Mouse (Mus musculus): ENCODE data around the gene Stk24. TPM values are rescaled to one million over a fixed set of nuclear protein-coding genes. Genes with fewer than 3 reads are reported as not detected.
A peak's percentile ranks its signal among the peaks of the same experiment; 100 is the strongest.

Gene Stk24
- polyA plus RNA-seq, 1 experiment from 2014 or later, result 18.5 TPM

DNA sequence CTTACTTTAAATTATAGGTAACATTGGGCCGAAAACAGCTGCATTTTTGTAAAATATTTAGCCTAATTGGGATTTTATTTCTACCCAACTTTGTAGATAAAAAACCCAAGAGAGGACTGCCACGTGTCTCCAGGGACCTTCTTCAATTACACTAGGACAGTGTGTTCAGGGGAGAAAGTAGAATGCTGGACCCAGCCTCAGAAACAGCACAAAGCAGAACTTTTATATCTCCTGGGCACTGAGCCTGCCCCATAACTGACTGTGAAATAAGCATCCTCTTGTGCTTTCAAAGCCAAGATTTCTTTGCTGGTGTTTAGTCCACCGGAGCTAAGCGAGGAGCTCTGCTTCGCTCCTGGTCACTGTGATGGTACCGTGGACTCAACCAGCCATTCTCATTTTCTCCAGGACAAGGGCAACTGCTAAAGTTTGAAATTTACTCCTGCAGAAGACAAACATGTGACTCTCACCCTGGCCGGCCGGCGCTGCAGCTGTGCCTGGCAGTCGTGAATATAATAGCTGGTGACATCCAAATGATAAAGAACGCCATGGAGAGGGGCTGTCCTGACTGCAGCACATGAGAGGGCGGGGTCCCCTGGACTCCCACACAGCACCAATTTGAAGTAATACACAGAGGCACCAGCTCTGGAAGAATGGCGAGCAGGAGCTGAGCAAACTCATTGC, 63.0 kb downstream of the Stk24 start:
- no peaks in the 10 kb centered on the region for H3K36me3 ChIP-seq (replicated peaks)
- H3K4me3 ChIP-seq, result no peak overlapping the region
- ATAC-seq (replicated peaks), result 0 out of 2 replicates have a peak, but pooled peaks have one; percentile 5
- WGBS, result 67% methylated on average over 13 of the region's 13 CpGs
- no peak overlapping the region for H3K9ac ChIP-seq
- H3K4me1 ChIP-seq, result peaks cover 10% of the 10 kb centered on the region
- no peaks in the 10 kb centered on the region for H3K9me3 ChIP-seq
- H3K27ac ChIP-seq, result no peak overlapping the region
- no peak overlapping the region for H3K4me2 ChIP-seq
- H3K27me3 ChIP-seq (replicated peaks), result no peaks in the 10 kb centered on the region

DNA sequence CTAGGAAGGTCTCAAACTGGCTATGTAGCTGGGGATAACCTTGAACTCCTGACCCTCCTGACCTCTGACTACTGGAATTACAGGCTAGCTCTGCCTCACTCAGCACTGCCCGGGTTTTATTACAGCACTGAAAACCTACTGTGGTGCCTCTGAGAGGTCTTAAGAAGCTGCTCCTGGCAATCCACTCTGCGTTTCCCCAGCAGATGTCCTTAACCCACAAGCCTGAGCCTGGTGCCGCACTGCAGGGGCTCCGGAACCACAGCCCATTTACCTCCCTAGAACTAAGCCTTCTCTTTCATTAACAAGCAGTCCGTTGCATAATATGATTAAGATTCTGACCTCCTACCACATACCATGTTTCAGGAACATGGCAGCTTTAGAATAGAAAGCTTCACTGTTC, 63.7 kb downstream of the Stk24 start:
- no peaks in the 10 kb centered on the region for H3K9me3 ChIP-seq
- H3K4me1 ChIP-seq, result peaks cover 10% of the 10 kb centered on the region
- H3K4me2 ChIP-seq, result no peak overlapping the region
- H3K9ac ChIP-seq, result no peak overlapping the region
- H3K36me3 ChIP-seq (replicated peaks), result no peaks in the 10 kb centered on the region
- H3K27me3 ChIP-seq (replicated peaks), result no peaks in the 10 kb centered on the region
- no peak overlapping the region for H3K4me3 ChIP-seq
- WGBS, result 46% methylated on average over 5 of the region's 5 CpGs
- H3K27ac ChIP-seq, result no peak overlapping the region
- ATAC-seq (replicated peaks), result 0 out of 2 replicates have a peak, but pooled peaks have one; percentile 26

DNA sequence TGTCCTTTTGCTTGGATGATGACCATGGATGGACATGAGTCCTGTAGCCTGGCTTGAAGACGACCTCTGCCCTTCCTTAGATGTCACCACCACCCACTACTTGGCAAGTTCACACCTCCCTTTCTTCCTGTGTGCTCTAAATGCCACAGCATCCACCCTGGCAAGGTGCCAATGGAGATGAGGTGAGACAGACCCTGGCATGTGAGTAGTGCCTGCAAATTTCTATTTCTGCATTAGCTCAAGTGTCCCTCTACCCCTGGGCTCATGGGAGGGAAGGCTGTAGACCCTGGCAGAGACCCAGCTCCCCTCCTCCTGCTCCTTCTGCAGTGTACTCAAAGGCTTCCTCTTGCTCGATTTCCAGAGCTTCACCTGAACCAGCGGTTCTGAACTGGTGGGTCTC, 64.9 kb downstream of the Stk24 start:
- WGBS, result 85% methylated on average over 3 of the region's 3 CpGs
- no peak for ATAC-seq (replicated peaks)
- no peak overlapping the region for H3K4me2 ChIP-seq

DNA sequence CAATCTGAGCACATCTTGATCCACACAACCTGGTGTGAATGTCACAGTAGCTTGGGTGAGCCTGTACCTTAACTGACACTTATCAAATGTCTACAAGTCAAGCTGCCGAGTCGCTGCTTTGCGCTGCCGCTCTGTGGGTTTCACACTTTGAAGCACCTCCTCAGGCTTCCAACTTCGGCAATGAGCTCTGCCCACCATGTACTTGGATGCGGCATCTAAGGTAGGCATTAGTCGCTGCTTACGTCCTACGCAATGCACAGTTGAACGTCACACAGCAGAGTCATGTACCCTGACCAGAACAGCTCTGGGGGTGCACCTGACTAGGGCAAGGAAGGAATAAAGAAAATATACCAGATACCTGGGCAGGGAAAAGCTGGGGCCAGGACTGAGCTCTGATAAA, 66.5 kb downstream of the Stk24 start:
- peaks cover 10% of the 10 kb centered on the region for H3K4me1 ChIP-seq
- no peak for ATAC-seq (replicated peaks)
- no peak overlapping the region for H3K27ac ChIP-seq
- no peak overlapping the region for H3K4me2 ChIP-seq
- H3K27me3 ChIP-seq (replicated peaks), result no peaks in the 10 kb centered on the region
- H3K36me3 ChIP-seq (replicated peaks), result no peaks in the 10 kb centered on the region
- no peaks in the 10 kb centered on the region for H3K9me3 ChIP-seq
- 95% methylated on average over 10 of the region's 10 CpGs for WGBS
- H3K4me3 ChIP-seq, result no peak overlapping the region
- no peak overlapping the region for H3K9ac ChIP-seq

More for the DNA sequence above, 64.9 kb downstream of the Stk24 start:
- H3K9ac ChIP-seq, result no peak overlapping the region
- H3K36me3 ChIP-seq (replicated peaks), result no peaks in the 10 kb centered on the region
- no peaks in the 10 kb centered on the region for H3K27me3 ChIP-seq (replicated peaks)
- no peak overlapping the region for H3K4me3 ChIP-seq
- H3K27ac ChIP-seq, result no peak overlapping the region
- peaks cover 10% of the 10 kb centered on the region for H3K4me1 ChIP-seq
- no peaks in the 10 kb centered on the region for H3K9me3 ChIP-seq

DNA sequence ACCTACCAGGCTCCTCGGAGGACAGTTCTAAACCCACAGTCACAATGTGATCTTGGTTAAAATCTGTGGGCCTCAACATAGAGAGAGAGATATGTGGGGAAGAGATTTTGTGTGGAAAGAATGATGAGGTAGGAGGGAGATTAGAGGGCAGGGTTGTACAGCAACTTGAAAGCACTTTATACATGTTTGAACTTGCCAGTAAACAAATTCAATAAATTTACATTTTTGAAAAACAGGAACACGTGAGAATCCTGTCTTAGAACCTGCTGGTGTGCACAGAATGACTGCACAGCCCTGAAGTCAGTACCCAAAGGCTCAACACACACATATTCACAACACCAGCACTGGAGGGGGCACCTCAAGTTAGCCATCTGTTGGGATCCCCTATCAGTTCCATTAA, 68.7 kb downstream of the Stk24 start:
- Histone ChIP-seq H3K27ac (no peak overlapping the region), H3K27me3 (replicated peaks) (no peaks in the 10 kb centered on the region), H3K36me3 (replicated peaks) (no peaks in the 10 kb centered on the region), H3K9ac (no peak overlapping the region), H3K4me1 (0 out of 2 replicates have a peak, but pooled peaks cover 3% of the 10 kb centered on the region), H3K4me3 (no peak overlapping the region), H3K4me2 (no peak overlapping the region), H3K9me3 (no peaks in the 10 kb centered on the region)
- 97% methylated on average over 2 of the region's 2 CpGs for WGBS
- no peak for ATAC-seq (replicated peaks)

DNA sequence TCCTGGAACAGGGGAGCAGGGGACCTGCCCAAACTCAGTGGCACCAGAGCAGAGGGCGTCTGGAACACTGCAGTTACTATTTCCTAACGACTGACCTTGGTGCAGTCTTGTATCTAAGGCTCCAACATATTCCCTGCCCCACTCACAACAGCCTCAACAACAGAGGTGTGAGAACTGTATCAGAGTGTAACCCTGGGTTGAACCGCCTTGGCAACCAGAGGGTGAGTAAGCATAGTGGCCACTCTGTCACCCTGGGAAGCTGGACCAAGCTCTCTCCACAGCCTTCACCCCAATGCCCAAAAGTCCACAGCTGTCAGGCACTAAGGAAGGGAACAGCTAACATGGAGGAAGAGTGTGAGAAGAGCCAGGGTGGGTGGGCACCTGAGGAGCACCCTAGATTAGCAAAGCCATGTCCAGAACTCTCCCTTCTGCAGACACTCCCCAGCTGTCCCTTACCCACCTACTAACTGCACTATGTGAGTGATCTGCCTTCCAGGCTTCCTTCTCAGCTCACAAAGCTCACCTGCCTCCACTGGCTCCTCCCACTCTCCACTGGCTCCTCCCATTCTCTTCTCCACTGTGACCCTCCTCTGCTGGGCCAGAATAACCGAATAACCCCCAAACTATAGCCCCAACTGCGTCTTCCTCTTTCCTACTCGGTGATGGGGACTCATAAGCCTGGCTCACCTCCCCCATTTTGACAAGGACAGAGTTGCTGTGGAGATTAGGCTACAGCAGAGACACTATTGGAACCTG, 69.3 kb downstream of the Stk24 start:
- Histone ChIP-seq H3K36me3 (replicated peaks) (no peaks in the 10 kb centered on the region), H3K4me2 (no peak overlapping the region), H3K4me3 (no peak overlapping the region), H3K27ac (no peak overlapping the region), H3K27me3 (replicated peaks) (no peaks in the 10 kb centered on the region), H3K9me3 (no peaks in the 10 kb centered on the region), H3K4me1 (0 out of 2 replicates have a peak, but pooled peaks cover 3% of the 10 kb centered on the region), H3K9ac (no peak overlapping the region)
- WGBS, result 91% methylated on average over 6 of the region's 6 CpGs
- 0 out of 2 replicates have a peak, but pooled peaks have one; percentile 27 for ATAC-seq (replicated peaks)

DNA sequence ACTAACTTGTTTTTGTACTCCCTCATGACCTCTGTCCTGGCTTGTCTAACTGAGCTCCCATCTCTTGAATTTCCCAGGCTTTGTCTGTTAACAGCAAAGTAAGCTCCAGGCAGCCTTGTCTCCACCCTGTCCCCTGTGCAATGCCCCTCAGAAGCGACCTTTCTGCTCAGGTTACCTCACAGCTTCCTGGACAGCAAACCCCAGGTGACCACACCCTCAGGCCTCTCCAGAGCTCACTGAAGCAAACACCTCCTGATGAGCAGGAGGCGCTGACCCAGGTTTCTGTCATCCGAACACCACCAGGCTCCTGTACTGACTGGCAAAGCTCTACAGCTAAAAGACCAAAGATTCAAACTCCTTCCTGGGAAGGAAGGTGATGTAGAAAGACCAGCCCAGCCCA, 69.9 kb downstream of the Stk24 start:
- H3K9ac ChIP-seq, result no peak overlapping the region
- no peaks in the 10 kb centered on the region for H3K9me3 ChIP-seq
- H3K4me1 ChIP-seq, result 0 out of 2 replicates have a peak, but pooled peaks cover 2% of the 10 kb centered on the region
- WGBS, result 85% methylated on average over 3 of the region's 3 CpGs
- H3K4me2 ChIP-seq, result no peak overlapping the region
- H3K27me3 ChIP-seq (replicated peaks), result no peaks in the 10 kb centered on the region
- H3K27ac ChIP-seq, result no peak overlapping the region
- no peak for ATAC-seq (replicated peaks)
- no peaks in the 10 kb centered on the region for H3K36me3 ChIP-seq (replicated peaks)
- H3K4me3 ChIP-seq, result no peak overlapping the region

DNA sequence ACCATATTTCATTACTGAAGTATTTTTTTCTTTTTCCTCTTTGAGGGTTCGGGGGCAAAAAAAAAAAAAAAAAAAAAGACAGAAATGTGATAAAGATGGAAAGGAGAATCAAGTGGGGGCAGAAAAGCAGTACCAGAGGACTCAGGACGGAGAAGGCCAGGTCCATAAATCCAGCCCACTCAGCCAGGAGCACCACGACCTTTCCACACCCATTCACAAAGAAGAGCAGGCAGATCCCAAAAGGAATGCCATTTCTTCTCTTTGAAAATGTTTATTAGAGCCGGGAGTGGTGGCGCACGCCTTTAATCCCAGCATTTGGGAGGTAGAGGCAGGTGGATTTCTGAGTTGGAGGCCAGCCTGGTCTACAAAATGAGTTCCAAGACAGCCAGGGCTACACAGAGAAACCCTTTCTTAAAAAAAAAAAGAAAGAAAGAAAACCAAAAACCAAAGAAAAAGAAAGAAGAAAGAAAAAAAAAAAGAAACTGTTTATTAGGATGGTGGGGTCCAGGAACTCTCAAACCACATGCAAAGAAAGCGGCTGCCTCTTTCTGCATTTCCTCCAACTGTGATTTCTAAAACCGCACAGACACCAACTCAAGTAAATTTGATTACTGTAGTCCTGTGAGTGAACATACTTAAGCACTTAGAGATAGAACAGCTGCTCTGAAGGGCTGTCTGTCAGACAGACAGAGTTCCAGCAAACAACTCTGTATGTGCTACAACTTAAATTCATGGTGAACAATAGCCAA, 74.3 kb downstream of the Stk24 start:
- H3K9ac ChIP-seq, result no peak overlapping the region
- 61% methylated on average over 8 of the region's 8 CpGs for WGBS
- no peak for ATAC-seq (replicated peaks)

DNA sequence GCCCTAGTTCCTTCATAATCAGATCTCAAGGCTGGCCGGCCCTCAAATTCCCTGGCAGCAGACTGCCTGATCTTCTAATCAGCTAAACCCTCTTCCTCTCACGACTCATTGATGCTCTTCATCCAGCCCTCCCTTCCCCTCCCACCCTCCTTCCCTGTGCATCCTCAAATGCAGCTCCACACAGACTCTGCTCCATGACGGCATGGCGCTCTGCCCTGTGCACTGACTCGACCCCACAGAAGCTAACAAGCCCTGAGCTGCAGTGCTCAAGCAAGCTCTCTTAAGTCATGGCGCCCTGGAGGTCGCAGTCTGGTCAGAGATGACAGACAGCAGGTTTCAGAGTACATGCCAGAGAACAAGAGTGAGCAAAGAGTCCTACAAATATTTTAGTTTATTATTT, 75.3 kb downstream of the Stk24 start:
- H3K4me2 ChIP-seq, result no peak overlapping the region
- H3K9me3 ChIP-seq, result no peaks in the 10 kb centered on the region
- H3K4me3 ChIP-seq, result no peak overlapping the region
- no peaks in the 10 kb centered on the region; the same call in 1 of the 2 replicates for H3K4me1 ChIP-seq
- no peak overlapping the region for H3K27ac ChIP-seq
- ATAC-seq (replicated peaks), result peak; percentile 58; the same call in 1 of the 2 replicates
- WGBS, result 47% methylated on average over 7 of the region's 7 CpGs
- no peaks in the 10 kb centered on the region for H3K27me3 ChIP-seq (replicated peaks)
- no peak overlapping the region for H3K9ac ChIP-seq
- 0 out of 2 replicates have a peak, but pooled peaks cover 3% of the 10 kb centered on the region for H3K36me3 ChIP-seq (replicated peaks)

More for the DNA sequence above, 74.3 kb downstream of the Stk24 start:
- H3K4me1 ChIP-seq, result no peaks in the 10 kb centered on the region; the same call in 1 of the 2 replicates
- H3K27ac ChIP-seq, result no peak overlapping the region
- no peak overlapping the region for H3K4me3 ChIP-seq
- no peaks in the 10 kb centered on the region for H3K27me3 ChIP-seq (replicated peaks)
- no peaks in the 10 kb centered on the region for H3K9me3 ChIP-seq
- 0 out of 2 replicates have a peak, but pooled peaks cover 3% of the 10 kb centered on the region for H3K36me3 ChIP-seq (replicated peaks)
- H3K4me2 ChIP-seq, result no peak overlapping the region

DNA sequence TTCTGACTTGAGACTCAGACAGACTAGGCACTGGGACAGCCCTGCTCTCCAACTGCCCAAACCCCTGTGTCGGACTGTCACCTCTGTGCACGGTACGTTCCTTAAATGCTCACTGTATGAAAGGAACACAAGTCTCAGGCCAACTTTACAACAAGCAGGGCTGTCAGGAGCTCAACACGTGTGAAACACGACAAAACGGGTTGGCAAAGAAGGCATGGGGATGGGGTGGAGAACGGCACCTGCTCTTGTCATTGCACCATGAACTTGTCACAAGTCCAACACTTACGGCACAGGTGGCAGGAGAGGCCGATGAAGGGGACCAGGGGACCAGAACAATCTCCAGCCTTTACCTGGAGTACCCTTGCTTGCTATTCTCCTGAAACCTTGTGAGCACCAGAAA, 80.7 kb downstream of the Stk24 start:
- no peak overlapping the region for H3K4me3 ChIP-seq
- ATAC-seq (replicated peaks), result no peak
- H3K27me3 ChIP-seq (replicated peaks), result no peaks in the 10 kb centered on the region
- H3K9me3 ChIP-seq, result no peaks in the 10 kb centered on the region
- H3K36me3 ChIP-seq (replicated peaks), result 0 out of 2 replicates have a peak, but pooled peaks cover 3% of the 10 kb centered on the region
- H3K4me2 ChIP-seq, result no peak overlapping the region
- 96% methylated on average over 9 of the region's 9 CpGs for WGBS
- no peak overlapping the region for H3K9ac ChIP-seq
- no peaks in the 10 kb centered on the region for H3K4me1 ChIP-seq
- no peak overlapping the region for H3K27ac ChIP-seq

DNA sequence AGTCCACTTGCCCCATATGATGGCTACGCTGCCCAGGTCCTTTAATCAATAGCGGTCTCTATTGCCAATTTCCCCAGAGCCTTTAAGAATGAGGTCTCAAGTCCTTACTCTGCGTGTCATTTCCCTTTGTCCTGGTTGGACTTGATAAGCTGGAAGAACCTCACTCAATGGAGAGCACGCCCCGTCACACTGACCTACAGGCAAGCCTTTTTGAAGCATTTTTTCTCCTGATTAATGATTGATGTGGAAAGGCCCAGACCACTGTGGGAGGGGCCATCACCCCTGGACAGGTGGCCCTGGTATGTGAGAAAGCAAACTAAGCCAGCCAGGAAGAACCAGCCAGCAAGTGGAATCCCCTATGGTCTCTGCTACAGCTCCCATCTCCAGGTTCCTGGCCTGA, 81.3 kb downstream of the Stk24 start:
- H3K9ac ChIP-seq, result no peak overlapping the region
- H3K4me2 ChIP-seq, result no peak overlapping the region
- no peak for ATAC-seq (replicated peaks)
- H3K4me3 ChIP-seq, result no peak overlapping the region
- 94% methylated on average over 5 of the region's 5 CpGs for WGBS
- no peaks in the 10 kb centered on the region for H3K9me3 ChIP-seq
- H3K27ac ChIP-seq, result no peak overlapping the region
- 0 out of 2 replicates have a peak, but pooled peaks cover 3% of the 10 kb centered on the region for H3K36me3 ChIP-seq (replicated peaks)
- no peaks in the 10 kb centered on the region for H3K4me1 ChIP-seq
- H3K27me3 ChIP-seq (replicated peaks), result no peaks in the 10 kb centered on the region

DNA sequence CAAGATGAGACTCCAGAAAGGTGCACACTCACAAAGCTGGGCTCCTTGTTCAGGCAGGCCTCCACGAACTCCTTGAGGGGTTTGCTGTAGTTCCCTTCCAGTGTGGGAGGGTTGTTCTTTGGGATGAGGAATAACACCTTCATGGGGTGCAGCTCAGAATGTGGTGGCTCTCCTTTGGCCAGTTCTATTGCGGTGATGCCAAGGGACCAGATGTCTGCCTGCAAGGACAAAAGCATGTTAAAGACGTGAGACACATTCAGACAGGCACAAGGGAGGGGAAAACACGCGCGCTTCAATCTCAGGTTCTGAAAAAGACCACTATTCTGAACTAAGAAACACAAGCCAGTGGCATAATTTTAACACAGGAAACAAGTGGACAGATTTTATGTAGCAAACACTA, 82.7 kb downstream of the Stk24 start:
- Histone ChIP-seq H3K4me3 (no peak overlapping the region), H3K27me3 (replicated peaks) (no peaks in the 10 kb centered on the region), H3K9ac (no peak overlapping the region), H3K27ac (no peak overlapping the region), H3K4me2 (no peak overlapping the region), H3K9me3 (no peaks in the 10 kb centered on the region), H3K4me1 (no peaks in the 10 kb centered on the region), H3K36me3 (replicated peaks) (0 out of 2 replicates have a peak, but pooled peaks cover 3% of the 10 kb centered on the region)
- no peak for ATAC-seq (replicated peaks)
- 83% methylated on average over 6 of the region's 6 CpGs for WGBS
